Mouse (Mus musculus) stomach, embryonic 16.5 days (tissue): ENCODE results near the gene Eefsec. TPM values are rescaled to one million over a fixed set of nuclear protein-coding genes. Genes with fewer than 3 reads are reported as not detected.

Experiments used
- ATAC-seq: fragments of 200-750 bp; cut with Nextera tagmentation; 2 replicates; pipeline ENCODE4 v1.8.0; 2017; ENCODE audit warnings: moderate number of reproducible peaks, moderate TSS enrichment; ENCODE audit not compliant: insufficient read depth, low FRiP score
- H3K27ac ChIP-seq: fragments of 300-500 bp; sonication (generic); 2 replicates; pipeline ENCODE4 v1.5.1; 2014; ENCODE audit warnings: low read length
- H3K27me3 ChIP-seq: fragments of 300-500 bp; sonication (generic); 2 replicates; pipeline ENCODE4 v1.6.1; 2014; ENCODE audit warnings: low read length, control low read depth, mixed read lengths; ENCODE audit not compliant: control insufficient read depth, insufficient read depth
- H3K36me3 ChIP-seq: fragments of 300-500 bp; sonication (generic); 2 replicates; pipeline ENCODE4 v1.6.1; 2014; ENCODE audit warnings: low read length; ENCODE audit not compliant: control insufficient read depth, insufficient read depth
- H3K4me1 ChIP-seq: fragments of 300-500 bp; sonication (generic); 2 replicates; pipeline ENCODE4 v1.6.1; 2014; ENCODE audit warnings: low read length, control low read depth, mixed read lengths; ENCODE audit not compliant: control insufficient read depth, insufficient read depth
- H3K4me2 ChIP-seq: fragments of 300-500 bp; sonication (generic); 2 replicates; pipeline ENCODE4 v1.6.1; 2014; ENCODE audit warnings: low read depth, low read length, mixed read lengths
- H3K4me3 ChIP-seq: fragments of 300-500 bp; sonication (generic); replicated peaks from 2 replicates; pipeline ENCODE4 v1.5.1; 2014; ENCODE audit warnings: mild to moderate bottlenecking, low read length
- H3K9ac ChIP-seq: fragments of 300-500 bp; sonication (generic); 2 replicates; pipeline ENCODE4 v1.6.1; 2014; ENCODE audit warnings: low read length
- H3K9me3 ChIP-seq: fragments of 300-500 bp; sonication (generic); replicated peaks from 2 replicates; pipeline ENCODE4 v1.6.1; 2016; ENCODE audit warnings: low read length, control low read depth; ENCODE audit not compliant: control insufficient read depth
- WGBS: fragments of 180-500 bp; shearing (Covaris S2); extraction: QIAGEN DNeasy Blood & Tissue Kit; methylation state at CpG from one replicate; pipeline ENCODE4 v1.1.7; 2014; 5-methylcytosine and 5-hydroxymethylcytosine counted together
- polyA plus RNA-seq: library from polyadenylated mRNA; unstranded; fragments of >200 nt; fragmentation: Nextera tagmentation; extraction: Ambion mirVana; gene quantifications from 2 replicates; pipeline ENCODE4 v1.2.1, GENCODE M21; 2015

Gene Eefsec
- polyA plus RNA-seq, 1 experiment from 2014 or later: 29.7 TPM

DNA sequence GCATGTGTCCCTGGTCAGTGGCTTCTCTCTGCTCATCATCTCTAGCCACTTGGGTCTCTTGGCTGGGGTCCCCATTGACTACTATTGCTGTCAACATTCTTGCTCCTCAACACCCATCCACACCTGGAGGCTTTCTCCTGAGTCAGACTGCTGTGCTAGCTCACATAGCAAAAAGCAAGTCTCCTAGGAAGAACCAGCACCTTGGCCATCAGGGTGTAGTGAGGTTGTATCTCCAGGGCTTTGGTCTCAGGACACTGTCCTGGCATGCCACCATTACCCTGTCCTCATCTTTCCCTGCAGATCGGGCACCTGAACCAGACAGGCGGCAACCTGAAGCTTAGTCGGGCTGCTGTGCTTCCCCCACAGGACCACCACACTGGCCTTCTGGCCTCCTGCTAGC is 238.0 kb downstream of the Eefsec start:
- Histone ChIP-seq H3K9ac (no peak overlapping the region), H3K4me3 (no peak overlapping the region), H3K9me3 (no peaks in the 10 kb centered on the region), H3K27ac (no peak overlapping the region), H3K36me3 (no peaks in the 10 kb centered on the region), H3K27me3 (peaks cover 39% of the 10 kb centered on the region), H3K4me1 (peaks cover 10% of the 10 kb centered on the region; the same call in 1 of the 2 replicates), H3K4me2 (no peak overlapping the region)
- 89% methylated on average over 3 of the region's 3 CpGs for WGBS
- no peak for ATAC-seq

- 87% methylated on average over 10 of the region's 10 CpGs for whole genome bisulfite sequencing
- Histone ChIP-seq H3K27ac (no peak overlapping the region), H3K9me3 (no peaks in the 10 kb centered on the region), H3K9ac (no peak overlapping the region), H3K36me3 (no peaks in the 10 kb centered on the region), H3K27me3 (peaks cover 45% of the 10 kb centered on the region), H3K4me2 (no peak overlapping the region), H3K4me1 (peaks cover 11% of the 10 kb centered on the region; the same call in 1 of the 2 replicates), H3K4me3 (no peak overlapping the region)
- ATAC-seq: no peak
Observed at GRCm38 (mm10) chr6:88207403-88208033, 238.8 kb downstream of the Eefsec start.

Other genes with a start within 250 kb of the Eefsec start
- not detected in 2 replicates for gene Dnajb8, start 224.3 kb downstream of the Eefsec start, polyA plus RNA-seq
- 97.9 and 106 TPM in 2 replicates for gene Ruvbl1, start 18.9 kb upstream of the Eefsec start, polyA plus RNA-seq
- gene Sec61a1, start 72.4 kb upstream of the Eefsec start, polyA plus RNA-seq: 283 and 303 TPM in 2 replicates
- 0.61 and 1.7 TPM in 2 replicates for gene Kbtbd12, start 191.4 kb upstream of the Eefsec start, polyA plus RNA-seq